Mouse (Mus musculus) heart, adult 2 months (tissue): Measurements from ENCODE around the gene Actn4.

ENCODE experiments used
- CTCF ChIP-seq: fragments of 200-600 bp; IDR thresholded peaks from 2 replicates; pipeline ENCODE4 v1.8.1; 2022; ENCODE audit warnings: antibody characterized with exemption, mild to moderate bottlenecking, moderate library complexity
- POLR2A ChIP-seq: fragments of 200-500 bp; IDR thresholded peaks from 2 replicates; pipeline ENCODE4 v1.6.1; 2011; ENCODE audit warnings: mild to moderate bottlenecking, low read depth, low read length, control low read depth; ENCODE audit not compliant: insufficient read depth

DNA sequence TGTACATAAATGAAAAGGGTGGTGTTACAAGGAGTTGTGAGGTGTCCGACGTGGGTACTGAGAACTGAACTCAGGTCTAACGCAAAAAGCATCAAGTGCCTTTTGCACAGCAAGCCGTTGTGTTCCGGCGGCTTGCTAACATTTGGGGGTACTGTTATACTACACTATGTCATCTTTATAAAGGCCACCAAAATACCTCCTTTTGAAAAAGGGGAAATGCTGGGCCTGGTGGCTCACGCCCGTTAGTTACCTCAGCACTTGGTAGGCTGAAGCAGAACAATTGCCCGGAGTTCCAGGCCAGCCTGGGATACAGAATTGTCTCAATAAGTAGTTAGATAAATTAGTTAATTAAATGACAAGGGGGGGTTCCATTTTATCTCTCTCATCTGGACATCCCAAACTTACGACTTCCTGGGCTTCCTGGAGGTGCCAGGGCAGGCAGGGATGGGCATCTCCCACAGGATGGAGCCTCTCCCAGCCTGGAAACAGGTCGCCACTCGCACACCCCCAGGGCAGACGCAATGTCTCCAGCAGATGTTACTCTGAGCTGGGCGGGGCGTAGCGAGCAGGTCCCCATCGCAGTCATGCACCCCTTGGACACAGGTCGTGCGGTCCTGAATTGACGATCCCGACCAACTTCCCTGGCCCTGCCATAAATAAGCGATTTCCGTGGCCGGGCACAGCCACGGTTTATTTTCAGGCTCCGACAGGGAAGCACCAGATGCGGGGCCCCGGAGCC, 95.2 kb downstream of the Actn4 start:
- TF ChIP-seq POLR2A (no peak), CTCF (no peak)
